Mouse (Mus musculus): ENCODE measurements around the gene Adgra3. TPM values are rescaled to one million over a fixed set of nuclear protein-coding genes. Genes with fewer than 3 reads are reported as not detected.

Gene Adgra3
- total and polyA plus RNA-seq, 3 experiments: not detected

GRCm38 (mm10) chr5:50027001-50027400 lies 31.8 kb downstream of the Adgra3 start:
- Histone ChIP-seq H3K4me3 (replicated peaks in 1 of 3; ENCODE audit: low read depth in 2 of 3, low read length in 2 of 3, poor library complexity in 1 of 3) (no peak overlapping the region), H3K9ac (ENCODE audit: insufficient read depth, low read depth) (no peak overlapping the region), H3K9me3 (replicated peaks; ENCODE audit: low read length) (peaks cover 74% of the 10 kb centered on the region), H3K27ac (ENCODE audit: insufficient read depth, low read depth) (no peak overlapping the region), H3K27me3 (replicated peaks) (no peaks in the 10 kb centered on the region), H3K4me2 (ENCODE audit: insufficient read depth, low read depth, poor library complexity, severe bottlenecking) (no peak overlapping the region), H3K36me3 (replicated peaks in 1 of 2; ENCODE audit: control insufficient read depth in 1 of 2, insufficient read depth in 1 of 2, low read length in 1 of 2) (no peaks in the 10 kb centered on the region), H3K4me1 (ENCODE audit: control insufficient read depth in 1 of 2, insufficient read depth in 2 of 2) (no peaks in the 10 kb centered on the region), H3K79me2 (replicated peaks; ENCODE audit: control insufficient read depth, extremely low read depth, insufficient read depth, poor library complexity, severe bottlenecking) (no peaks in the 10 kb centered on the region)
- no peak for DNase-seq (ENCODE audit: extremely low read depth)
- TF ChIP-seq NRF1 (IDR thresholded peaks at IDR 0.05; ENCODE audit: low read depth, low read length): no peak
- no peak for TF ChIP-seq ZC3H11A (IDR thresholded peaks at IDR 0.05; ENCODE audit: low read depth, low read length)
- no peak for TF ChIP-seq MAZ (IDR thresholded peaks at IDR 0.05; ENCODE audit: low read depth, low read length)
- no peak for TF ChIP-seq TBP (conservative IDR thresholded peaks at IDR 0.05; ENCODE audit: low read depth, low read length)
- no peak for TF ChIP-seq SIN3A (IDR thresholded peaks at IDR 0.05; ENCODE audit: low read length)
- no peak for TF ChIP-seq E2F4 (IDR thresholded peaks at IDR 0.05; ENCODE audit: insufficient replicate concordance, low read depth, low read length)
- no peak for TF ChIP-seq CTCF (conservative IDR thresholded peaks at IDR 0.05 in 1 of 2, IDR thresholded peaks at IDR 0.05 in 1 of 2; ENCODE audit: low read depth in 2 of 2, low read length in 2 of 2)
- dilution Hi-C loops (cut with MboI; ENCODE audit: extremely low pct_ligation_motif_present, extremely low pct_unique_long_range_greater_than_20kb, low sequenced_read_pairs) (no loop called here), in situ Hi-C loops (cut with MboI; ENCODE audit: low pct_ligation_motif_present, low pct_unique_long_range_greater_than_20kb, low sequenced_read_pairs) (no loop called here)

GRCm38 (mm10) chr5:50026148-50026547 lies 32.7 kb downstream of the Adgra3 start:
- no peak overlapping the region for H3K4me2 ChIP-seq (ENCODE audit: insufficient read depth, low read depth, poor library complexity, severe bottlenecking)
- H3K27me3 ChIP-seq (replicated peaks): no peaks in the 10 kb centered on the region
- H3K9me3 ChIP-seq (replicated peaks; ENCODE audit: low read length): peaks cover 72% of the 10 kb centered on the region
- no peak overlapping the region for H3K9ac ChIP-seq (ENCODE audit: insufficient read depth, low read depth)
- H3K36me3 ChIP-seq (replicated peaks in 1 of 2; ENCODE audit: control insufficient read depth in 1 of 2, insufficient read depth in 1 of 2, low read length in 1 of 2): no peaks in the 10 kb centered on the region
- H3K27ac ChIP-seq (ENCODE audit: insufficient read depth, low read depth): no peak overlapping the region
- H3K79me2 ChIP-seq (replicated peaks; ENCODE audit: control insufficient read depth, extremely low read depth, insufficient read depth, poor library complexity, severe bottlenecking): no peaks in the 10 kb centered on the region
- in situ Hi-C loops (cut with MboI; ENCODE audit: low pct_ligation_motif_present, low pct_unique_long_range_greater_than_20kb, low sequenced_read_pairs) (no loop called here), dilution Hi-C loops (cut with MboI; ENCODE audit: extremely low pct_ligation_motif_present, extremely low pct_unique_long_range_greater_than_20kb, low sequenced_read_pairs) (no loop called here)
- H3K4me3 ChIP-seq (replicated peaks in 1 of 3; ENCODE audit: low read depth in 2 of 3, low read length in 2 of 3, poor library complexity in 1 of 3): no peak overlapping the region
- H3K4me1 ChIP-seq (ENCODE audit: control insufficient read depth in 1 of 2, insufficient read depth in 2 of 2): no peaks in the 10 kb centered on the region
- no peak for TF ChIP-seq MEF2A (IDR thresholded peaks at IDR 0.05; ENCODE audit: borderline replicate concordance, low read depth, low read length)
- TF ChIP-seq POLR2A (IDR thresholded peaks at IDR 0.05; ENCODE audit: low read depth, low read length): no peak
- TF ChIP-seq E2F4 (IDR thresholded peaks at IDR 0.05; ENCODE audit: insufficient replicate concordance, low read depth, low read length): no peak
- TF ChIP-seq ZKSCAN1 (IDR thresholded peaks at IDR 0.05; ENCODE audit: borderline replicate concordance, low read depth, low read length): no peak
- TF ChIP-seq MAFK (IDR thresholded peaks at IDR 0.05; ENCODE audit: insufficient replicate concordance, low read length): no peak
- no peak for TF ChIP-seq KAT2A (IDR thresholded peaks at IDR 0.05; ENCODE audit: insufficient replicate concordance, low read length)
- TF ChIP-seq MXI1 (IDR thresholded peaks at IDR 0.05; ENCODE audit: low read depth, low read length): no peak
- TF ChIP-seq MAX (IDR thresholded peaks at IDR 0.05; ENCODE audit: low read length): no peak
- no peak for TF ChIP-seq GABPA (IDR thresholded peaks at IDR 0.05; ENCODE audit: insufficient replicate concordance, low read depth, low read length)
- no peak for TF ChIP-seq IRF4 (IDR thresholded peaks at IDR 0.05; ENCODE audit: low read depth, low read length)
- TF ChIP-seq TCF12 (IDR thresholded peaks at IDR 0.05; ENCODE audit: low read depth, low read length): no peak
- TF ChIP-seq JUND (conservative IDR thresholded peaks at IDR 0.05; ENCODE audit: low read depth, low read length): no peak
- TF ChIP-seq ELF1 (IDR thresholded peaks at IDR 0.05; ENCODE audit: low read depth, low read length): no peak
- TF ChIP-seq ZC3H11A (IDR thresholded peaks at IDR 0.05; ENCODE audit: low read depth, low read length): no peak
- TF ChIP-seq NRF1 (IDR thresholded peaks at IDR 0.05; ENCODE audit: low read depth, low read length): no peak
- no peak for TF ChIP-seq BHLHE40 (IDR thresholded peaks at IDR 0.05; ENCODE audit: low read depth, low read length)
- TF ChIP-seq USF2 (conservative IDR thresholded peaks at IDR 0.05; ENCODE audit: low read depth, low read length): no peak
- no peak for TF ChIP-seq SIN3A (IDR thresholded peaks at IDR 0.05; ENCODE audit: low read length)
- TF ChIP-seq PAX5 (IDR thresholded peaks at IDR 0.05; ENCODE audit: low read length): no peak
- no peak for DNase-seq (ENCODE audit: extremely low read depth)
